Mouse (Mus musculus) heart, adult 2 months (tissue): ENCODE data around the gene Selenon.

Experiments used
- CTCF ChIP-seq: fragments of 200-600 bp; IDR thresholded peaks from 2 replicates; pipeline ENCODE4 v1.8.1; 2022; ENCODE audit warnings: antibody characterized with exemption, mild to moderate bottlenecking, moderate library complexity
- EP300 ChIP-seq: fragments of 200-500 bp; IDR thresholded peaks from 2 replicates; pipeline ENCODE4 v1.6.1; 2011; ENCODE audit warnings: low read depth, low read length, control low read depth; ENCODE audit not compliant: insufficient read depth
- POLR2A ChIP-seq: fragments of 200-500 bp; IDR thresholded peaks from 2 replicates; pipeline ENCODE4 v1.6.1; 2011; ENCODE audit warnings: mild to moderate bottlenecking, low read depth, low read length, control low read depth; ENCODE audit not compliant: insufficient read depth

- no peak for TF ChIP-seq EP300
- no peak for TF ChIP-seq CTCF
- TF ChIP-seq POLR2A = no peak
These were observed 60.2 kb downstream of the Selenon start for GRCm38 (mm10) chr4:134491716-134492115.
